Mouse (Mus musculus): ENCODE data around the gene Ankrd1. TPM values are rescaled to one million over a fixed set of nuclear protein-coding genes. Genes with fewer than 3 reads are reported as not detected.

Gene Ankrd1
- polyA plus RNA-seq, 1 experiment from 2014 or later: 12.5 TPM

- ATAC-seq (ENCODE audit: borderline replicate concordance, extremely low read depth, low FRiP score, low TSS enrichment): no peak
- Histone ChIP-seq H3K27me3 (peaks cover 5% of the 10 kb centered on the region; the same call in 1 of the 2 replicates), H3K4me3 (no peak overlapping the region), H3K9me3 (no peaks in the 10 kb centered on the region), H3K4me1 (peaks cover 6% of the 10 kb centered on the region; the same call in 1 of the 2 replicates), H3K4me2 (peak overlapping the region; percentile 29), H3K36me3 (0 out of 2 replicates have a peak, but pooled peaks cover 7% of the 10 kb centered on the region), H3K27ac (no peak overlapping the region), H3K9ac (no peak overlapping the region)
- 65% methylated on average over 26 of the region's 26 CpGs for whole genome bisulfite sequencing
Measured at GRCm38 (mm10) chr19:36109318-36109944, 10.5 kb downstream of the Ankrd1 start.

- peaks cover 37% of the 10 kb centered on the region for H3K36me3 ChIP-seq
- ATAC-seq (ENCODE audit: borderline replicate concordance, extremely low read depth, low FRiP score, low TSS enrichment): no peak
- no peak overlapping the region for H3K27ac ChIP-seq
- 81% methylated on average over 5 of the region's 5 CpGs for WGBS
- no peaks in the 10 kb centered on the region for H3K9me3 ChIP-seq
- no peak overlapping the region for H3K4me2 ChIP-seq
- no peak overlapping the region for H3K4me3 ChIP-seq
- no peaks in the 10 kb centered on the region for H3K27me3 ChIP-seq
- no peak overlapping the region for H3K9ac ChIP-seq
- H3K4me1 ChIP-seq: no peaks in the 10 kb centered on the region
Measured at GRCm38 (mm10) chr19:36103909-36104308, 16.0 kb downstream of the Ankrd1 start.

GRCm38 (mm10) chr19:36098916-36099315 is 21.0 kb downstream of the Ankrd1 start:
- Histone ChIP-seq H3K27me3 (no peaks in the 10 kb centered on the region), H3K4me1 (no peaks in the 10 kb centered on the region), H3K9me3 (no peaks in the 10 kb centered on the region), H3K9ac (no peak overlapping the region), H3K27ac (no peak overlapping the region), H3K4me2 (no peak overlapping the region), H3K36me3 (peaks cover 57% of the 10 kb centered on the region), H3K4me3 (no peak overlapping the region)
- 86% methylated on average over 7 of the region's 7 CpGs for WGBS
- no peak for ATAC-seq (ENCODE audit: borderline replicate concordance, extremely low read depth, low FRiP score, low TSS enrichment)

GRCm38 (mm10) chr19:36098265-36098664 is 21.6 kb downstream of the Ankrd1 start:
- peaks cover 60% of the 10 kb centered on the region for H3K36me3 ChIP-seq
- no peak for ATAC-seq (ENCODE audit: borderline replicate concordance, extremely low read depth, low FRiP score, low TSS enrichment)

GRCm38 (mm10) chr19:36097194-36097593 is 22.7 kb downstream of the Ankrd1 start:
- ATAC-seq (ENCODE audit: borderline replicate concordance, extremely low read depth, low FRiP score, low TSS enrichment): no peak
- H3K36me3 ChIP-seq: peaks cover 56% of the 10 kb centered on the region
- no peak overlapping the region for H3K4me2 ChIP-seq
- no peak overlapping the region for H3K4me3 ChIP-seq
- no peaks in the 10 kb centered on the region for H3K9me3 ChIP-seq
- H3K9ac ChIP-seq: no peak overlapping the region
- no peak overlapping the region for H3K27ac ChIP-seq
- H3K27me3 ChIP-seq: no peaks in the 10 kb centered on the region
- WGBS: 80% methylated on average over 3 of the region's 3 CpGs
- no peaks in the 10 kb centered on the region for H3K4me1 ChIP-seq

More at GRCm38 (mm10) chr19:36098265-36098664, 21.6 kb downstream of the Ankrd1 start:
- 92% methylated on average over 1 of the region's 1 CpGs for WGBS
- no peak overlapping the region for H3K4me2 ChIP-seq
- H3K9ac ChIP-seq: no peak overlapping the region
- H3K27ac ChIP-seq: no peak overlapping the region
- no peaks in the 10 kb centered on the region for H3K4me1 ChIP-seq
- H3K9me3 ChIP-seq: no peaks in the 10 kb centered on the region
- no peaks in the 10 kb centered on the region for H3K27me3 ChIP-seq
- no peak overlapping the region for H3K4me3 ChIP-seq

- peaks cover 59% of the 10 kb centered on the region for H3K36me3 ChIP-seq
- no peak overlapping the region for H3K4me2 ChIP-seq
- no peak overlapping the region for H3K9ac ChIP-seq
- no peak overlapping the region for H3K4me3 ChIP-seq
- H3K4me1 ChIP-seq: no peaks in the 10 kb centered on the region
- H3K27me3 ChIP-seq: no peaks in the 10 kb centered on the region
- WGBS: 40% methylated on average over 5 of the region's 5 CpGs
- no peaks in the 10 kb centered on the region for H3K9me3 ChIP-seq
- H3K27ac ChIP-seq: no peak overlapping the region
- ATAC-seq (ENCODE audit: borderline replicate concordance, extremely low read depth, low FRiP score, low TSS enrichment): no peak
Measured at GRCm38 (mm10) chr19:36090781-36091180, 29.1 kb downstream of the Ankrd1 start.

- peak; percentile 95 for ATAC-seq (ENCODE audit: borderline replicate concordance, extremely low read depth, low FRiP score, low TSS enrichment)
- H3K36me3 ChIP-seq: peaks cover 7% of the 10 kb centered on the region; the same call in 1 of the 2 replicates
- peak within 1 kb of the TSS; percentile 78 for H3K4me3 ChIP-seq
- no peaks in the 10 kb centered on the region for H3K27me3 ChIP-seq
- peak within 1 kb of the TSS; percentile 65 for H3K9ac ChIP-seq
- no peaks in the 10 kb centered on the region for H3K9me3 ChIP-seq
- H3K4me1 ChIP-seq: peaks cover 8% of the 10 kb centered on the region
- H3K27ac ChIP-seq: peak within 1 kb of the TSS; percentile 24
- 2% methylated on average over 34 of the region's 34 CpGs for WGBS
- peak within 1 kb of the TSS; percentile 83 for H3K4me2 ChIP-seq
Measured at GRCm38 (mm10) chr19:36083262-36084225, 36.4 kb downstream of the Ankrd1 start, which contains the start of gene Rpp30. Rpp30 (plus strand) TSS chr19:36083716.

GRCm38 (mm10) chr19:36082606-36083261 is 37.2 kb downstream of the Ankrd1 start:
- Histone ChIP-seq H3K4me1 (peaks cover 8% of the 10 kb centered on the region), H3K4me3 (peak overlapping the region; percentile 78), H3K9ac (0 out of 2 replicates have a peak overlapping the region, but pooled peaks have one; percentile 17), H3K4me2 (peak overlapping the region; percentile 83), H3K9me3 (no peaks in the 10 kb centered on the region), H3K36me3 (no peaks in the 10 kb centered on the region), H3K27me3 (no peaks in the 10 kb centered on the region), H3K27ac (peak overlapping the region; percentile 24; the same call in 1 of the 2 replicates)
- peak; percentile 68; the same call in 1 of the 2 replicates for ATAC-seq (ENCODE audit: borderline replicate concordance, extremely low read depth, low FRiP score, low TSS enrichment)
- 48% methylated on average over 7 of the region's 7 CpGs for WGBS

GRCm38 (mm10) chr19:36062801-36063529 is 56.9 kb downstream of the Ankrd1 start:
- 59% methylated on average over 2 of the region's 2 CpGs for WGBS
- peaks cover 16% of the 10 kb centered on the region for H3K27me3 ChIP-seq
- no peaks in the 10 kb centered on the region for H3K9me3 ChIP-seq

More at GRCm38 (mm10) chr19:36062801-36063529, 56.9 kb downstream of the Ankrd1 start:
- Histone ChIP-seq H3K9ac (no peak overlapping the region), H3K4me1 (no peaks in the 10 kb centered on the region), H3K27ac (no peak overlapping the region), H3K4me3 (no peak overlapping the region), H3K4me2 (no peak overlapping the region), H3K36me3 (no peaks in the 10 kb centered on the region)
- no peak for ATAC-seq (ENCODE audit: borderline replicate concordance, extremely low read depth, low FRiP score, low TSS enrichment)
